Mouse (Mus musculus) heart, adult 2 months (tissue): Measurements from ENCODE around the gene Mtus2. TPM values are rescaled to one million over a fixed set of nuclear protein-coding genes. Genes with fewer than 3 reads are reported as not detected.
"Not testable (repeated sequence)": the region's sequence is repeated elsewhere in the genome, so short reads cannot be mapped to it uniquely, and the experiment has no call there.

Source experiments
- DNase-seq, 2 experiments: peaks; one replicate each; pipeline ENCODE4 v3.0.0; 2021
- H3K27ac ChIP-seq: fragments of 200-600 bp; 2 replicates; pipeline ENCODE4 v1.8.1; 2022
- H3K27me3 ChIP-seq: fragments of 200-500 bp; 2 replicates; pipeline ENCODE4 v1.6.1; 2012; ENCODE audit warnings: mild to moderate bottlenecking, low read length, inconsistent platforms, mixed read lengths; ENCODE audit not compliant: control insufficient read depth, insufficient read depth
- H3K36me3 ChIP-seq: fragments of 200-500 bp; 2 replicates; pipeline ENCODE4 v1.6.1; 2012; ENCODE audit warnings: low read length, inconsistent platforms; ENCODE audit not compliant: control insufficient read depth, insufficient read depth
- H3K4me1 ChIP-seq: fragments of 200-500 bp; 2 replicates; pipeline ENCODE4 v1.6.1; 2011; ENCODE audit warnings: low read length; ENCODE audit not compliant: control insufficient read depth, insufficient read depth
- H3K4me3 ChIP-seq: fragments of 200-600 bp; 2 replicates; pipeline ENCODE4 v1.8.1; 2022
- H3K79me2 ChIP-seq: fragments of 200-500 bp; replicated peaks from 2 replicates; pipeline ENCODE4 v1.6.1; 2012; ENCODE audit warnings: mild to moderate bottlenecking, inconsistent platforms, low read length, moderate library complexity, mixed read lengths; ENCODE audit not compliant: control insufficient read depth, insufficient read depth
- H3K9ac ChIP-seq: fragments of 200-500 bp; 2 replicates; pipeline ENCODE4 v1.6.1; 2012; ENCODE audit warnings: low read depth, mild to moderate bottlenecking, control low read depth, inconsistent platforms, low read length, mixed read lengths
- CTCF ChIP-seq: fragments of 200-600 bp; IDR thresholded peaks from 2 replicates; pipeline ENCODE4 v1.8.1; 2022; ENCODE audit warnings: antibody characterized with exemption, mild to moderate bottlenecking, moderate library complexity
- EP300 ChIP-seq: fragments of 200-500 bp; IDR thresholded peaks from 2 replicates; pipeline ENCODE4 v1.6.1; 2011; ENCODE audit warnings: low read depth, low read length, control low read depth; ENCODE audit not compliant: insufficient read depth
- POLR2A ChIP-seq: fragments of 200-500 bp; IDR thresholded peaks from 2 replicates; pipeline ENCODE4 v1.6.1; 2011; ENCODE audit warnings: mild to moderate bottlenecking, low read depth, low read length, control low read depth; ENCODE audit not compliant: insufficient read depth
- WGBS: fragments of 180-500 bp; shearing (Covaris S2); methylation state at CpG from one replicate; pipeline ENCODE4 v1.1.7; 2018; 5-methylcytosine and 5-hydroxymethylcytosine counted together
- intact Hi-C: fragments of 180-260 bp; cut with DNase I; formaldehyde crosslinking; loops from one replicate; pipeline ENCODE4 v1.15.1; 2025
- polyA plus RNA-seq: library from polyadenylated mRNA; depleted of rRNA; stranded (reverse); fragments of >200 nt; gene quantifications from 2 replicates; pipeline ENCODE4 v1.2.3, GENCODE M21; 2012
- total RNA-seq, 2 experiments: library from RNA; stranded (reverse); gene quantifications; 2 replicates each; pipeline ENCODE4 v1.2.3; 2021

Mtus2 gene
- total and polyA plus RNA-seq, 3 experiments: 53.5 to 109 (median 96.9) TPM

DNA sequence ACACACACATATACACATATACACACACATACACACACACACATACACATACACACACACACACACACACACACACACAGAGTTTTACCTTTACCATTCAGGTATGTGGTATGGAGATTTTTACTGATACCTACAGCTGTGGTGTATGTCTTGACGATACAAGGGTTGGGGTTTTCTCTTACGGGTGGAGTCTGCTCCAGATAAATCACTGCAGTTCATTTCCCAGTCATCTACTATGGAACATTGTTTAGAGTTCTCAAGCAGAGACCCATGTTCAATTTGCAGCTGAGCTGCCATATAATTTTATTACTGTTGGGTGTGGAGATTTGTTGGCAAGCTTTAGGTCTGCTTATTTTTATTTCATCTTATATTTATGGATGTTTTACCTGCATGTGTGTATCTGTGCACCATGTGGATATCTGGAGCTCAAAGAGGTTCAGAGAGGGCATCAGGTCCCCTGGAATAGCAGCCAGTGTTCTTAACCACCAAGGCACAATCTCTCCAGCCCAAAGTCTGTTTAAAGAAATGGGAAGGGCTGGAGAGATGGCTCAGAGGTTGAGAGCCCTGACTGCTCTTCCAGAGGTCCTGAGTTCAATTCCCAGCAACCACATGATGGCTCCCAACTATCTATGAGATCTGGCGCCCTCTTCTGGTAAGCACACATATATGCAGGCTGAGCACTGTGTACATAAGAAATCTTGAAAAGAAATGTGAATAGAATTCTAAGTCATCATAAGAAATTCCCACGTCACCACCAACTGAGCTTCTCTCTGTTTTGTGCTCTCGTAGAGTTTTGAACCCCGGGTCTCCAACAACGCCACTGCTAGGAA, 28.2 kb upstream of the Mtus2 start:
- Histone ChIP-seq H3K4me3 (no peak overlapping the region), H3K27ac (no peak overlapping the region), H3K36me3 (no peaks in the 10 kb centered on the region), H3K79me2 (no peaks in the 10 kb centered on the region), H3K4me1 (no peaks in the 10 kb centered on the region; the same call in 1 of the 2 replicates), H3K9ac (no peak overlapping the region), H3K27me3 (no peaks in the 10 kb centered on the region)
- TF ChIP-seq POLR2A (no peak), CTCF (peak; percentile 66), EP300 (no peak)
- DNase-seq: no peak
- intact Hi-C loops: loop anchor here (10.0 kb wide), 1 partner anchor 514 kb away; no protein-coding TSS in a partner anchor
- 79% methylated on average over 7 of the region's 7 CpGs for WGBS

DNA sequence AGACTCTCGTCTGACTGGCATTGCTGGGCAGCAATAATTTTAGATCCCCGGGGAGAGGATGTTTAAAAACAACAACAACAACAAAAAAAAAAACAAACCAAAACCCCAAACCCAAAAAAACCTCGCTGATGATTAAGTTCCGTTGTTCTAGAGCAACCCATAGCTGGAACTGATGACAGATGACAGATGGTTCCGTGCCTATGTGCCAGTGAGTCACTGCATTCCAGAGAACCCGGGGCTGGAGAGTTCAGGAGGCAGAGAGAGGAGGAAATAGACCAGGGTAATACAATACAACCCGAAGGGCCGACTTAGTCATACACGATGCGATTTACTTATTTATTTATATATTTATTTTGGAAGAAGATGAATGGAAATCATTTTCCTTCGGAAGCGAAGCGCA, 22.0 kb upstream of the Mtus2 start:
- intact Hi-C loops: no loop called here
- Histone ChIP-seq H3K27me3 (no peaks in the 10 kb centered on the region), H3K36me3 (no peaks in the 10 kb centered on the region), H3K9ac (no peak overlapping the region), H3K4me1 (no peaks in the 10 kb centered on the region), H3K27ac (no peak overlapping the region), H3K79me2 (no peaks in the 10 kb centered on the region), H3K4me3 (no peak overlapping the region)
- 71% methylated on average over 13 of the region's 13 CpGs for WGBS
- TF ChIP-seq CTCF (no peak), POLR2A (no peak), EP300 (no peak)
- no peak for DNase-seq

DNA sequence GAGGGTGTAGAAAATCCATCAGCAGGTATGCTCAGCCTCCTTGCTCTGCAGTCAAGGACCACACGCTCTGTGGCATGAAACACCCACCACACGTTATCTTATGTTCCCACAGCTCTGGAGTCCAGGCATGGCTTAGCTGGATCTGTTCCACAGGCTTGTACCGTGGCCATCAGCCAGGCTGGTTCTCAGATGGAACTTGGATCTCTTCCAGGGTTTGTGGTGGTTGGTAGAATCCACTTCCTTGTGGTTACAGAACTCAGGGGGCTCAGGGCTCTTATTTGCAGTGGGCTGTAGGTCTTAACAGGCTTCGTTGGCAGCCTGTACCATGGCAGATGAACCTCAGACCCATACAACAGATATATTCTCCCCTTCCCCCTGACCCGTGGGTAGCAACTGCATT, 17.9 kb upstream of the Mtus2 start:
- Histone ChIP-seq H3K27me3 (no peaks in the 10 kb centered on the region), H3K36me3 (no peaks in the 10 kb centered on the region), H3K27ac (no peak overlapping the region), H3K79me2 (no peaks in the 10 kb centered on the region), H3K4me3 (no peak overlapping the region), H3K4me1 (no peaks in the 10 kb centered on the region), H3K9ac (no peak overlapping the region)
- peak; percentile 40 for DNase-seq
- intact Hi-C loops: no loop called here
- 0 out of 2 replicates have a peak, but pooled peaks have one; percentile 15 for TF ChIP-seq EP300
- TF ChIP-seq POLR2A: no peak
- WGBS: 42% methylated on average over 5 of the region's 5 CpGs

DNA sequence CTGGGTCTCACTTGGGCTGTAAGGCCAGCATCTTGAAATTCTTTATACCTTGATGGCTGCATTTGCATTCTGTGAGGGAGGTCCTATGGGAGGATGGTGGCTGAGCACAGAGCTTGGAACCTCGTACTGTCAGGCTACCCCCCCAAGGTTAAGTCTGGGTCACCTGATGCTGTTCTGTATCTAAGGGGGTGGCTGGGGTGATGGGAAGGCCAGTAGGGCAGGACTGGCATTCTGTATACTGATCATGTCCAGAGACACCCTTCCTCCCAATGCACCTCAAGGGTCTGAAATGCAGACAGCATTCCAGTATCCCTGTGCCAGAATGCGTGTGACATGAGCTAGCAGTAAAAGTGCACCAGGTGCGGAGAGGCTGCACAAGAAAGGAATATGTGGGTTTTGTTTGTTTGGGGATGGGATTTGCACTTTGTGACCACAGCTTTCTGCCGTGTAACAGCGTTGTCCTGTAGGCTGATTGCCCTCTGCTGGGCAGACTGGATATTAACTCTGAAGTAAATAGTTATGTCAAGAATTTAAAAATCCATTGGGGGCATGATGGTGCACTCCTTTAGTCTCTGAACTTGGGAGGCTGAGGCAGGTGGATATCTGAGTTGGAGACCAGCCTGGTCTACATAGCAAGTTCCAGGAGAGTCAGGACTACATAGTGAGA, 12.0 kb upstream of the Mtus2 start:
- DNase-seq: no peak
- 17% methylated on average over 5 of the region's 5 CpGs for WGBS

DNA sequence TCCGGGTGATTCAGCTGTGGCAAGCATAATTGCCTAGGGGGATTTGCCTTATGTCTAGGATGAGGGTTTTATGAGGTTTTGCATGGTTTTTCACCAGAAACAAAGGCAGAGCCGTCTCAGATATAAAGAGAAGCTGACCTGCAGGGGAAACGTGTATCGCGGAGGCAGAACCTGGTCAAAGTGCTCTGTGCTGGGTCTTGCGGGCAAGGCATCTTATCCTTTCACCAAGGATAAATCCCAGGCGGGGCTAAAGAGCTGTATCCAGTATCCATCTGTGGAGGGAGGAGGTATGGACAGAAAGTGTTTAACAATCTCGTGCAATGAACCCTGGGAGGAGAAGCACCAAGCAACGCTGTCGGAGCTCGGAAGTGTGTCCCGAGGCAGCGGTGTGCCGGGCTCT, 7.2 kb upstream of the Mtus2 start:
- no peak overlapping the region for H3K4me3 ChIP-seq
- no peaks in the 10 kb centered on the region for H3K79me2 ChIP-seq
- TF ChIP-seq EP300 (no peak), POLR2A (no peak), CTCF (no peak)
- no peaks in the 10 kb centered on the region for H3K27me3 ChIP-seq
- intact Hi-C loops: loop anchor here (5.0 to 10.0 kb wide), 3 partner anchors 55 to 365 kb away; partner anchors contain the start of genes Pomp and Slc46a3
- H3K27ac ChIP-seq: no peak overlapping the region
- DNase-seq: no peak
- 0 out of 2 replicates have a peak, but pooled peaks cover 1% of the 10 kb centered on the region for H3K4me1 ChIP-seq
- H3K36me3 ChIP-seq: no peaks in the 10 kb centered on the region
- H3K9ac ChIP-seq: no peak overlapping the region
- WGBS: 73% methylated on average over 14 of the region's 14 CpGs

More for the DNA sequence above, 12.0 kb upstream of the Mtus2 start:
- no peaks in the 10 kb centered on the region for H3K79me2 ChIP-seq
- TF ChIP-seq EP300 (no peak), CTCF (peak; percentile 80)
- H3K36me3 ChIP-seq: no peaks in the 10 kb centered on the region
- intact Hi-C loops: loop anchor here (5.0 to 10.0 kb wide), 3 partner anchors 50 to 360 kb away; partner anchors contain the start of genes Pomp and Slc46a3
- H3K4me1 ChIP-seq: 0 out of 2 replicates have a peak, but pooled peaks cover 1% of the 10 kb centered on the region
- no peak overlapping the region for H3K27ac ChIP-seq
- no peak overlapping the region for H3K4me3 ChIP-seq
- no peak overlapping the region for H3K9ac ChIP-seq
- H3K27me3 ChIP-seq: no peaks in the 10 kb centered on the region

DNA sequence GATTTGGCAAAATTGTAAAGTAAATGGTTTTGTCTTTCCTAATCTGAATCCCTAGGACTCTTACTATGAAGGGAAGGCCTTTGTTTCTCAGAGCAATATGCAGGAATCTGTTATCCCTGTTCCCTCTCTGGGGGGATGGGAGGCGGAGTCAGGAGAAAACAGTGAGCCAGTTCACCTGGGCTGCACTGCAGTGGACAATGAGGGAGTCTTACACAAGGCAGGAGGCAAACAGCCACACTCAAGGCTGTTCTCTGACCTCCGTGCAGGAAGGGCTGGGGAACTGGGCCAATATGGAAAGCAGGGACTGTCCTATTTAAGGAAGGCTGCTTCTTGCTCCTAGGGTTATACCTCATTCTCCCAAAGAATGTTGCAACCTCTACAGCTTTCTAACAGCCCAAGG, 5.4 kb upstream of the Mtus2 start:
- DNase-seq: no peak
- Histone ChIP-seq H3K27ac (no peak overlapping the region), H3K4me1 (no peaks in the 10 kb centered on the region), H3K9ac (no peak overlapping the region), H3K27me3 (peaks cover 2% of the 10 kb centered on the region; the same call in 1 of the 2 replicates), H3K36me3 (no peaks in the 10 kb centered on the region), H3K4me3 (no peak overlapping the region), H3K79me2 (no peaks in the 10 kb centered on the region)
- 43% methylated on average over 2 of the region's 2 CpGs for WGBS
- TF ChIP-seq POLR2A (no peak), CTCF (no peak), EP300 (no peak)
- intact Hi-C loops: no loop called here

DNA sequence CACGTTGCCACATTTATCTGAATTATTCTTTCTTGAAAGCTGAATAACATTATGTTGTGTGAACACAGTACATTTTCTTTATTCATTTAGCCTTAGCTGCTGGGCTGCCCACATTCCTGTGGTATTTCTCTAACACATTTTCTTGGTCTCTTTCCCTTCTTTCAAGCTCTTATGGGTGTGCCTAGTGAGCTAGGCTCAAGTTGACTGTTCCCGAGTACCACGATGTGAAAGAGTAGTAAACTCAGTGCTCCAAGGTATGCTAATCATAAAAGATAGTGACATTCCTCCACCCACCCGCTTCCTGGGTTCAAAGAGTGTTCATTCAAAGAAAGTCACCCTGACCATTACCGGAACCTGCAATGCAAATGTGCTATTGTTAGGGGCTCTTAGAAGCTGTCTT, 3.9 kb upstream of the Mtus2 start:
- 82% methylated on average over 5 of the region's 5 CpGs for WGBS
- H3K79me2 ChIP-seq, H3K27me3 ChIP-seq, H3K27ac ChIP-seq, intact Hi-C loops, H3K4me3 ChIP-seq, H3K9ac ChIP-seq, H3K4me1 ChIP-seq, H3K36me3 ChIP-seq, DNase-seq: not testable (repeated sequence)
